Mouse (Mus musculus) lung, postnatal 0 days (tissue): ENCODE measurements around the gene Hist1h2bb. TPM values are rescaled to one million over a fixed set of nuclear protein-coding genes. Genes with fewer than 3 reads are reported as not detected.
"Not testable (repeated sequence)": the region's sequence is repeated elsewhere in the genome, so short reads cannot be mapped to it uniquely, and the experiment has no call there.

Source experiments
- ATAC-seq: fragments of 200-750 bp; cut with Nextera tagmentation; 2 replicates; pipeline ENCODE4 v1.8.0; 2017; ENCODE audit warnings: moderate library complexity
- DNase-seq: peaks from one replicate; pipeline ENCODE4 v3.0.0-alpha.2; 2016; ENCODE audit warnings: low spot score
- H3K27ac ChIP-seq: fragments of 300-500 bp; sonication (generic); 2 replicates; pipeline ENCODE4 v1.5.1; 2014; ENCODE audit warnings: antibody characterized with exemption, mild to moderate bottlenecking, low read length, mixed read lengths
- H3K27me3 ChIP-seq: fragments of 300-500 bp; sonication (generic); replicated peaks from 2 replicates; pipeline ENCODE4 v1.6.1; 2014; ENCODE audit warnings: low read length, mixed read lengths; ENCODE audit not compliant: insufficient read depth
- H3K36me3 ChIP-seq: fragments of 300-500 bp; sonication (generic); 2 replicates; pipeline ENCODE4 v1.6.1; 2014; ENCODE audit warnings: low read length, mixed read lengths; ENCODE audit not compliant: insufficient read depth
- H3K4me1 ChIP-seq: fragments of 300-500 bp; sonication (generic); 2 replicates; pipeline ENCODE4 v1.6.1; 2014; ENCODE audit warnings: antibody characterized with exemption, low read depth, low read length, mixed read lengths; ENCODE audit not compliant: insufficient read depth
- H3K4me2 ChIP-seq: fragments of 300-500 bp; sonication (generic); replicated peaks from 2 replicates; pipeline ENCODE4 v1.6.1; 2014; ENCODE audit warnings: low read depth, mild to moderate bottlenecking, low read length, moderate library complexity, mixed read lengths
- H3K4me3 ChIP-seq: fragments of 300-500 bp; sonication (generic); 2 replicates; pipeline ENCODE4 v1.5.1; 2014; ENCODE audit warnings: low read depth, low read length
- H3K9ac ChIP-seq: fragments of 300-500 bp; sonication (generic); replicated peaks from 2 replicates; pipeline ENCODE4 v1.6.1; 2014; ENCODE audit warnings: low read depth, mild to moderate bottlenecking
- H3K9me3 ChIP-seq: fragments of 300-500 bp; sonication (generic); 2 replicates; pipeline ENCODE4 v1.6.1; 2016; ENCODE audit warnings: low read length, mixed read lengths
- CTCF ChIP-seq: IDR thresholded peaks from 2 replicates; pipeline ENCODE4 v1.5.1; 2016; ENCODE audit warnings: antibody characterized with exemption, mild to moderate bottlenecking
- EP300 ChIP-seq: IDR thresholded peaks from 2 replicates; pipeline ENCODE4 v1.6.1; 2016; ENCODE audit warnings: antibody characterized with exemption, mild to moderate bottlenecking, control low read depth
- WGBS: fragments of 180-500 bp; shearing (Covaris S2); extraction: QIAGEN DNeasy Blood & Tissue Kit; methylation state at CpG from one replicate; pipeline ENCODE4 v1.1.7; 2014; 5-methylcytosine and 5-hydroxymethylcytosine counted together
- polyA plus RNA-seq: library from polyadenylated mRNA; unstranded; fragments of >200 nt; fragmentation: Nextera tagmentation; extraction: Ambion mirVana; gene quantifications from 2 replicates; pipeline ENCODE4 v1.2.1, GENCODE M21; 2015

Gene Hist1h2bb
- polyA plus RNA-seq, 1 experiment from 2014 or later: 0.99 TPM

- peak overlapping the region; percentile 85 for H3K27ac ChIP-seq
- ATAC-seq (peak; percentile 29), DNase-seq (peak; percentile 76)
- TF ChIP-seq EP300 (peak; percentile 62), CTCF (no peak)
- no peaks in the 10 kb centered on the region for H3K9me3 ChIP-seq
- peak overlapping the region; percentile 31 for H3K4me3 ChIP-seq
- H3K36me3 ChIP-seq: no peaks in the 10 kb centered on the region
- peak overlapping the region; percentile 56 for H3K4me2 ChIP-seq
- H3K27me3 ChIP-seq: no peaks in the 10 kb centered on the region
- H3K9ac ChIP-seq: peak overlapping the region; percentile 12; the same call in 1 of the 2 replicates
- H3K4me1 ChIP-seq: peaks cover 4% of the 10 kb centered on the region; the same call in 1 of the 2 replicates
- WGBS: under 1% methylated on average over 15 of the region's 23 CpGs
Observed at GRCm38 (mm10) chr13:23757211-23757773, 10.8 kb downstream of the Hist1h2bb start.

- peak; percentile 4 for DNase-seq
- H3K27ac ChIP-seq: peak overlapping the region; percentile 85; the same call in 1 of the 2 replicates
Observed at GRCm38 (mm10) chr13:23757921-23758320, 11.4 kb downstream of the Hist1h2bb start.

GRCm38 (mm10) chr13:23759251-23759771 lies 12.8 kb downstream of the Hist1h2bb start:
- 85% methylated on average over 3 of the region's 3 CpGs for WGBS
- Histone ChIP-seq H3K4me1 (peaks cover 10% of the 10 kb centered on the region), H3K9ac (no peak overlapping the region), H3K36me3 (no peaks in the 10 kb centered on the region), H3K9me3 (no peaks in the 10 kb centered on the region), H3K27ac (no peak overlapping the region), H3K27me3 (no peaks in the 10 kb centered on the region), H3K4me2 (no peak overlapping the region), H3K4me3 (no peak overlapping the region)
- TF ChIP-seq CTCF: no peak
- no peak for TF ChIP-seq EP300
- DNase-seq (no peak), ATAC-seq (no peak)

More at GRCm38 (mm10) chr13:23757921-23758320, 11.4 kb downstream of the Hist1h2bb start:
- no peaks in the 10 kb centered on the region for H3K9me3 ChIP-seq
- no peak overlapping the region for H3K4me2 ChIP-seq
- H3K4me3 ChIP-seq: no peak overlapping the region
- no peak for ATAC-seq
- peaks cover 4% of the 10 kb centered on the region; the same call in 1 of the 2 replicates for H3K4me1 ChIP-seq
- TF ChIP-seq CTCF (no peak), EP300 (no peak)
- WGBS: 46% methylated on average over 3 of the region's 3 CpGs
- H3K27me3 ChIP-seq: no peaks in the 10 kb centered on the region
- H3K9ac ChIP-seq: no peak overlapping the region
- H3K36me3 ChIP-seq: no peaks in the 10 kb centered on the region

- TF ChIP-seq EP300 (no peak), CTCF (no peak)
- ATAC-seq: no peak
- no peak overlapping the region for H3K4me3 ChIP-seq
- no peaks in the 10 kb centered on the region for H3K27me3 ChIP-seq
- no peak overlapping the region for H3K27ac ChIP-seq
- H3K9me3 ChIP-seq: no peaks in the 10 kb centered on the region
- WGBS: 50% methylated on average over 1 of the region's 1 CpGs
- peaks cover 12% of the 10 kb centered on the region for H3K4me1 ChIP-seq
- H3K4me2 ChIP-seq: no peak overlapping the region; the same call in 1 of the 2 replicates
- H3K36me3 ChIP-seq: no peaks in the 10 kb centered on the region
- H3K9ac ChIP-seq: no peak overlapping the region
- DNase-seq: no peak
Observed at GRCm38 (mm10) chr13:23759916-23760239, 13.3 kb downstream of the Hist1h2bb start.

DNA sequence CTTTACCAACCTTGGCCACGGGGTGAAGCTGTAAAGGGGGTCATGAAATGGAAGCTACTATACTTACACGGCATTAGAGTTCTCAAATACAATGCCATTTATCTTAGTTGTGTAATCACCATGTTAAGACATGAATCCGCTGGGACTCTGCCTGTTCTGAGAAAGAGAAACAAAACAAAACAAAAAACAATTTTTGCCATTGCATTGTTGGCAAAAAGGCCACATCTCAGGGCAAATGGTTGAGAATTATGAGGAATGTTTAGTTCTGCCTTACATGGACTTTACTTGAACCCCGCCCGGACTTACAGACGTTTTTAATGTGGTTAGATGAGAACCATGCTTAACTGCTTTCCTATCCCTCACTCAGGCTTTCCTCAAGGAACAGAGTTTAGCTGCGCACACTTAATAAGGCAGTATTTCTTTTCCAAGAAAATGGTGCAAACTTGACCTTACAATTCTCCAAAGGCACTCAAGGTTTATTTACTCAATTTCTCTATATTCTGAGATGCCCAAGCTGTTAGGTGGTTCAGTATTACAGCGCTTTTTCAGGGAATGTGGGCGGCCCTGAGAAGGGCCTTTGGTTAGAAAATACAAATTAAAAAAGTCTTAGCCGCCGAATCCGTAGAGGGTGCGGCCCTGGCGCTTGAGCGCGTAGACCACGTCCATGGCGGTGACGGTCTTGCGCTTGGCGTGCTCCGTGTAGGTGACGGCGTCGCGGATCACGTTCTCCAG lies 13.9 kb downstream of the Hist1h2bb start:
- H3K27ac ChIP-seq: peak overlapping the region; percentile 81
- H3K9ac ChIP-seq: peak overlapping the region; percentile 34; the same call in 1 of the 2 replicates
- DNase-seq (peak; percentile 81), ATAC-seq (peak; percentile 1; the same call in 1 of the 2 replicates)
- peaks cover 12% of the 10 kb centered on the region for H3K4me1 ChIP-seq
- TF ChIP-seq EP300 (no peak), CTCF (peak; percentile 44)
- peak overlapping the region; percentile 75 for H3K4me2 ChIP-seq
- H3K9me3 ChIP-seq: no peaks in the 10 kb centered on the region
- H3K36me3 ChIP-seq: no peaks in the 10 kb centered on the region
- no peaks in the 10 kb centered on the region for H3K27me3 ChIP-seq
- H3K4me3 ChIP-seq: peak overlapping the region; percentile 49
- WGBS: 2% methylated on average over 20 of the region's 27 CpGs

GRCm38 (mm10) chr13:23760972-23761864 lies 14.7 kb downstream of the Hist1h2bb start, which contains the start of gene Hist1h4a:
Gene Hist1h4a, minus strand, starts transcription at chr13:23761230.
- no peaks in the 10 kb centered on the region for H3K9me3 ChIP-seq
- peak within 1 kb of the TSS; percentile 75 for H3K4me2 ChIP-seq
- ATAC-seq (peak; percentile 75), DNase-seq (peak; percentile 99)
- peak within 1 kb of the TSS; percentile 49 for H3K4me3 ChIP-seq
- H3K27ac ChIP-seq: peak within 1 kb of the TSS; percentile 81
- H3K27me3 ChIP-seq: no peaks in the 10 kb centered on the region
- peak within 1 kb of the TSS; percentile 35 for H3K9ac ChIP-seq
- H3K4me1 ChIP-seq: peaks cover 12% of the 10 kb centered on the region
- 1% methylated on average over 63 of the region's 72 CpGs for WGBS
- TF ChIP-seq EP300: no peak
- no peak for TF ChIP-seq CTCF
- H3K36me3 ChIP-seq: no peaks in the 10 kb centered on the region

DNA sequence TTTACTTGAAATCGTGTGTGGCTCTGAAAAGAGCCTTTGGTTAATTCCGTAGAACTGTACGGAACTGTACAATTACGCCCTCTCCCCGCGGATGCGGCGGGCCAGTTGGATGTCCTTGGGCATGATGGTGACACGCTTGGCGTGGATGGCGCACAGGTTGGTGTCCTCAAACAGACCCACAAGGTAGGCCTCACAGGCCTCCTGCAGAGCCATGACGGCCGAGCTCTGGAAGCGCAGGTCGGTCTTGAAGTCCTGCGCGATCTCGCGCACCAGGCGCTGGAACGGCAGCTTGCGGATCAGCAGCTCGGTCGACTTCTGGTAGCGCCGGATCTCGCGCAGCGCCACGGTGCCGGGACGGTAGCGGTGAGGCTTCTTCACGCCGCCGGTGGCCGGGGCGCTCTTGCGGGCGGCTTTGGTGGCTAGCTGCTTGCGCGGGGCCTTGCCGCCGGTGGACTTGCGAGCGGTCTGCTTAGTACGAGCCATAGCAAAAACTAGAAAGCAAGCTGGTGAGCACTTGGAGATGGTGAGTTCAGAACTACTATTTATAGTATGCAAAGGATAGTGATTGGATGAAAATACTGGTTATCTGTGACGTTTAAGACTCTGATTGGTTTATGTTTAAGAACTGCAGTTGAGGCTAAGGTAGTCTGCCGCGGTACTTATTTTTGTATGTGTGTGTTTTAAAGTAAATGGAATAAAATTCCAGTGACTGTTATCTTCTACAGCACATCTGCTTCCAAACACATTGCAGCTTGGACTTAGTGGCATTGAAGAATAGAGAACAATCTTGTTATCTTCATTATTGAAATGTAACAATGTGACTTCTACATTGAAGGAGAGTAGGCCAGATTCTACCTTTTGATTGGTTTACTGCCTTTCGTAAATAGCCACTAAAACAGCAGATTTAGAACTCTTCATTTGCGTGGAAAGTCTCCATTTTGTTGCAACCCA lies 15.6 kb downstream of the Hist1h2bb start, which contains the start of gene Hist1h3a:
TSS of gene Hist1h3a (minus strand) at position 516 of the 951 bp plus-strand sequence.
- H3K9me3 ChIP-seq, H3K27me3 ChIP-seq, H3K36me3 ChIP-seq: not testable (repeated sequence)
- WGBS: 3% methylated on average over 26 of the region's 52 CpGs
- peak within 1 kb of the TSS; percentile 81 for H3K27ac ChIP-seq
- ATAC-seq: peak; percentile 59
- H3K9ac ChIP-seq: peak within 1 kb of the TSS; percentile 35
- H3K4me1 ChIP-seq: peaks cover 12% of the 10 kb centered on the region
- H3K4me2 ChIP-seq: peak within 1 kb of the TSS; percentile 75
- peak within 1 kb of the TSS; percentile 49 for H3K4me3 ChIP-seq
- peak; percentile 98 for DNase-seq
